Mouse (Mus musculus) lung, adult 2 months (tissue): ENCODE data around the gene Commd6.

Experiments used
- CTCF ChIP-seq: fragments of 200-500 bp; IDR thresholded peaks from 2 replicates; pipeline ENCODE4 v1.5.1; 2011; ENCODE audit warnings: mild to moderate bottlenecking, low read length, control low read depth; ENCODE audit not compliant: insufficient read depth
- POLR2A ChIP-seq: fragments of 200-500 bp; IDR thresholded peaks from 2 replicates; pipeline ENCODE4 v1.6.1; 2011; ENCODE audit warnings: low read depth, mild to moderate bottlenecking, control low read depth, low read length, borderline replicate concordance; ENCODE audit errors: extremely low read depth

- TF ChIP-seq CTCF: no peak
- no peak for TF ChIP-seq POLR2A
Measured at GRCm38 (mm10) chr14:101661654-101662412, 21.3 kb upstream of the Commd6 start.
